Mouse (Mus musculus) kidney, embryonic 14.5 days (tissue): ENCODE measurements around the gene Nfasc. TPM values are rescaled to one million over a fixed set of nuclear protein-coding genes. Genes with fewer than 3 reads are reported as not detected.

Source experiments
- ATAC-seq: fragments of 200-750 bp; cut with Nextera tagmentation; 2 replicates; pipeline ENCODE4 v1.8.0; 2017; ENCODE audit warnings: moderate number of reproducible peaks, mild to moderate bottlenecking, moderate TSS enrichment, moderate library complexity; ENCODE audit not compliant: low FRiP score, low TSS enrichment
- H3K27ac ChIP-seq: fragments of 300-500 bp; sonication (generic); 2 replicates; pipeline ENCODE4 v1.5.1; 2014; ENCODE audit warnings: low read depth, mild to moderate bottlenecking, low read length, moderate library complexity, mixed read lengths
- H3K27me3 ChIP-seq: fragments of 300-500 bp; sonication (generic); 2 replicates; pipeline ENCODE4 v1.6.1; 2014; ENCODE audit warnings: mild to moderate bottlenecking, low read length; ENCODE audit not compliant: control insufficient read depth, insufficient read depth
- H3K36me3 ChIP-seq: fragments of 300-500 bp; sonication (generic); 2 replicates; pipeline ENCODE4 v1.6.1; 2014; ENCODE audit warnings: low read length, mixed read lengths; ENCODE audit not compliant: control insufficient read depth, insufficient read depth
- H3K4me1 ChIP-seq: fragments of 300-500 bp; sonication (generic); 2 replicates; pipeline ENCODE4 v1.6.1; 2014; ENCODE audit warnings: low read length, mixed read lengths; ENCODE audit not compliant: control insufficient read depth, insufficient read depth
- H3K4me2 ChIP-seq: fragments of 300-500 bp; sonication (generic); replicated peaks from 2 replicates; pipeline ENCODE4 v1.6.1; 2014; ENCODE audit warnings: low read depth, mild to moderate bottlenecking, low read length
- H3K4me3 ChIP-seq: fragments of 300-500 bp; sonication (generic); 2 replicates; pipeline ENCODE4 v1.5.1; 2014; ENCODE audit warnings: mild to moderate bottlenecking, low read length
- H3K9ac ChIP-seq: fragments of 300-500 bp; sonication (generic); 2 replicates; pipeline ENCODE4 v1.6.1; 2014; ENCODE audit warnings: low read depth, mild to moderate bottlenecking, low read length, moderate library complexity
- H3K9me3 ChIP-seq: fragments of 300-500 bp; sonication (generic); 2 replicates; pipeline ENCODE4 v1.6.1; 2016; ENCODE audit warnings: low read length; ENCODE audit not compliant: control insufficient read depth
- WGBS: fragments of 180-500 bp; shearing (Covaris S2); extraction: QIAGEN DNeasy Blood & Tissue Kit; methylation state at CpG from one replicate; pipeline ENCODE4 v1.1.7; 2014; 5-methylcytosine and 5-hydroxymethylcytosine counted together
- polyA plus RNA-seq: library from polyadenylated mRNA; unstranded; fragments of >200 nt; fragmentation: Nextera tagmentation; extraction: Ambion mirVana; gene quantifications from 2 replicates; pipeline ENCODE4 v1.2.1, GENCODE M21; 2014

Gene Nfasc
- polyA plus RNA-seq, 1 experiment from 2014 or later: 0.76 TPM

- Histone ChIP-seq H3K36me3 (no peaks in the 10 kb centered on the region), H3K9ac (no peak overlapping the region), H3K27ac (no peak overlapping the region), H3K4me3 (no peak overlapping the region), H3K27me3 (no peaks in the 10 kb centered on the region), H3K9me3 (no peaks in the 10 kb centered on the region), H3K4me1 (no peaks in the 10 kb centered on the region), H3K4me2 (no peak overlapping the region)
- ATAC-seq: no peak
- WGBS: 80% methylated on average over 9 of the region's 9 CpGs
Measured at GRCm38 (mm10) chr1:132653161-132653560, 88.4 kb downstream of the Nfasc start.

DNA sequence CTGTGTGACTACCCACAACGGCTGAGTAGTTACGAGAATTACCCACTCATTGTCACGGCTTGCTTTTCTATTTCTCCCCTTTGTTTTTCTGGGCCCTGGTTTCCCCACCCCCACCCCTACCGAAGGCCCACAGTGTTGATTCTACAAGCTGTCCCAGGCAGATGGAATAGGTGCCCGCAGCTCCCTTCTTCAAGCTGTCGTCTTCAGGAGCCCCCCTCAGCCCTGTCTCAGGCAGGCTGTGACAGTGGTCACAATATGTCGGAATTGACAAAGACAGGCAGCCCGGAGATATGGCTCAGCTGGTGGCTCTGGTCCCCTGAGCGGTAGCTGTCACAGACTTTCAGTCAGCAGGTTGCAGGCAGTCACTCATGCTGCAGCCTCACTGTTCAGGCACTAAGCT is 90.9 kb downstream of the Nfasc start:
- Histone ChIP-seq H3K4me1 (no peaks in the 10 kb centered on the region), H3K4me3 (no peak overlapping the region), H3K36me3 (no peaks in the 10 kb centered on the region), H3K9ac (no peak overlapping the region), H3K4me2 (no peak overlapping the region), H3K9me3 (no peaks in the 10 kb centered on the region), H3K27ac (no peak overlapping the region), H3K27me3 (no peaks in the 10 kb centered on the region)
- ATAC-seq: no peak
- WGBS: 79% methylated on average over 9 of the region's 9 CpGs

DNA sequence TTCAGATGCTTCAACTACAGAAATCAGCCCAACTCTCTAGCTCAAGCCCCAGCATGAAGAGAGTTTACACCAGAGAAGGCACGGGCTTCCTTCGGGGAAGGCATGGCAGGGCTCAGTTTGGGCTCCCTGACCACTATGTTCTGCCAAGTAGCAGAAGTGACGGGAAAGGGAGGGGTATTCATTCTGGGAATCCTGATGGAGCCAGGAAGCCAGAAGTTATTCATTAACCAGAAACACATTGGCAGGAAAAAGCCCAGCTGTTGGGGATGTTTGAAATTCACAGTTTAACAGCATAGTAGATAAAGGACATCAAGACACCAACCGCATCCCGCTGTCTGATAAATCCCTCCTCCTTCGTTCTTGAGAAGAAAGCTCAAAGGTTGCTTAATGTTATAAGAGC is 93.6 kb downstream of the Nfasc start:
- no peak overlapping the region for H3K4me2 ChIP-seq
- H3K27ac ChIP-seq: no peak overlapping the region
- no peaks in the 10 kb centered on the region for H3K27me3 ChIP-seq
- no peak overlapping the region for H3K9ac ChIP-seq
- no peaks in the 10 kb centered on the region for H3K36me3 ChIP-seq
- ATAC-seq: no peak
- no peaks in the 10 kb centered on the region for H3K4me1 ChIP-seq
- 65% methylated on average over 6 of the region's 6 CpGs for WGBS
- no peaks in the 10 kb centered on the region for H3K9me3 ChIP-seq
- no peak overlapping the region for H3K4me3 ChIP-seq

- no peak overlapping the region for H3K4me2 ChIP-seq
- H3K27ac ChIP-seq: no peak overlapping the region
- WGBS: 68% methylated on average over 13 of the region's 13 CpGs
- H3K4me3 ChIP-seq: no peak overlapping the region
- no peak for ATAC-seq
- no peaks in the 10 kb centered on the region for H3K4me1 ChIP-seq
- no peaks in the 10 kb centered on the region for H3K27me3 ChIP-seq
- H3K9ac ChIP-seq: no peak overlapping the region
- H3K36me3 ChIP-seq: no peaks in the 10 kb centered on the region
- no peaks in the 10 kb centered on the region for H3K9me3 ChIP-seq
Measured at GRCm38 (mm10) chr1:132641049-132641795, 100.4 kb downstream of the Nfasc start.

DNA sequence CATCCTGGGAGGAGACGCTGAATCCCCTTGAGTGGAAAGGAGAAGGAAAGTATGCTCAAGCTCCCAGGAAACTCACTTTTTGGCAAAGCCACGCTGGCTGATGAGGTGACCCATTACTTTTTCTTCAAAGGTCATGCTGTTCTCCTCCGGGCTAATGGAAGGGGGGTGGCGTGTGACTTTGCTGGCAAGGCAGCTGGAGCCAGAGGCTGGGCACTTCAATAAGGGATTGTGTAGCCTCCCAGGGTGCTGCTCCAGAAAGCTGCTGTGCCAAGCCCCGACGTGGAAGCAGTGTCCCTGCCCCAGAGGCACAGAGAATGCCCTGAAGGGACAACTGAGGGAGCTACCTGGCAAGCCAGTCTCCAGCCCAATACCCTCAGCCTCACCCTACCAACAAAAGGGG is 101.3 kb downstream of the Nfasc start:
- Histone ChIP-seq H3K27me3 (no peaks in the 10 kb centered on the region), H3K27ac (no peak overlapping the region), H3K4me2 (no peak overlapping the region), H3K36me3 (no peaks in the 10 kb centered on the region), H3K4me1 (no peaks in the 10 kb centered on the region), H3K4me3 (no peak overlapping the region), H3K9me3 (no peaks in the 10 kb centered on the region), H3K9ac (no peak overlapping the region)
- no peak for ATAC-seq
- 79% methylated on average over 6 of the region's 6 CpGs for WGBS

DNA sequence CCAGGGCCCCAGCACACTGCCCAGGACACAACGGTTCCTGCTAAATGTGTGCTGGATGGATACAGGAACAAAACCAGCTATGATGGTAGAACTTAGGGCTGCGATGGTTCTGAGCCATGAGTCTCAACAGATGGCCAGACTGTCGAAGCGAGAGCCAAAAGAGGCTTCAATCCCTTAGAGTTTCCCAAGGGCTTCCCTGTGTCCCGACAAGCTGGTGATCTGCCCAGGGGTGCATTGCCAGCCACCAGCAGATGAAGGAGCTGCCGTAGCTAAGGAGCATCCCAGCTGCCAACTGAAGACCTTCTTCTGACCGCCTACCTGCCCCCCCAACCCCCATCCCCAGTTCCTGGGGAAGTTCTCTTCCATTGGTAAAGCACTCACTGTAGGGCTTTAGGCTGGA is 104.3 kb downstream of the Nfasc start:
- no peaks in the 10 kb centered on the region for H3K4me1 ChIP-seq
- no peaks in the 10 kb centered on the region for H3K9me3 ChIP-seq
- no peaks in the 10 kb centered on the region for H3K27me3 ChIP-seq
- H3K4me2 ChIP-seq: no peak overlapping the region
- no peaks in the 10 kb centered on the region for H3K36me3 ChIP-seq
- no peak overlapping the region for H3K4me3 ChIP-seq
- no peak for ATAC-seq
- H3K9ac ChIP-seq: no peak overlapping the region
- 86% methylated on average over 7 of the region's 7 CpGs for WGBS
- H3K27ac ChIP-seq: no peak overlapping the region

GRCm38 (mm10) chr1:132629611-132630370 is 111.8 kb downstream of the Nfasc start:
- H3K4me2 ChIP-seq: no peak overlapping the region
- H3K27ac ChIP-seq: no peak overlapping the region
- 70% methylated on average over 5 of the region's 5 CpGs for WGBS
- no peaks in the 10 kb centered on the region for H3K36me3 ChIP-seq
- H3K4me1 ChIP-seq: no peaks in the 10 kb centered on the region
- H3K9ac ChIP-seq: no peak overlapping the region
- ATAC-seq: no peak
- H3K4me3 ChIP-seq: no peak overlapping the region
- no peaks in the 10 kb centered on the region for H3K9me3 ChIP-seq
- H3K27me3 ChIP-seq: no peaks in the 10 kb centered on the region

DNA sequence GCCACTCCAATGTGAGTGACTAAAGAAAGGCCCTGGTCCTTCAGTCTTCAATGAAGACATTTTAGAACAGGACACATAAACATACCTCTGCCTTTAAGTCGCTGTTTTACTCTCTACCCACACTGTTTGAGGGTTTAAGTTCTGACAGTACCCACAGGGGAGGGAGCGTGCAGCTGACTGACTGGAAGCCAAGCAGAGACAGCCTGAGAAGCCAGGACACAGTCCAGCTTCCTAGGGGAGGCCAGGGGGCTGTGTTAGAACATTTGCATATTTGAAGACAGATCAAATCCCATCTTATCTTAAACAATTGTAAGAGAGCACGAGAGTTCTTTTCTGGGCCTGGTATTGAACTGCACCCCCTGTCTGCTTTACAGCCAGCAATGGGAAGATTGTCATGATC is 113.0 kb downstream of the Nfasc start:
- Histone ChIP-seq H3K27me3 (no peaks in the 10 kb centered on the region), H3K9ac (no peak overlapping the region), H3K36me3 (no peaks in the 10 kb centered on the region), H3K4me3 (no peak overlapping the region), H3K9me3 (no peaks in the 10 kb centered on the region), H3K4me2 (no peak overlapping the region), H3K4me1 (no peaks in the 10 kb centered on the region), H3K27ac (no peak overlapping the region)
- ATAC-seq: no peak
- WGBS: 75% methylated on average over 3 of the region's 3 CpGs

DNA sequence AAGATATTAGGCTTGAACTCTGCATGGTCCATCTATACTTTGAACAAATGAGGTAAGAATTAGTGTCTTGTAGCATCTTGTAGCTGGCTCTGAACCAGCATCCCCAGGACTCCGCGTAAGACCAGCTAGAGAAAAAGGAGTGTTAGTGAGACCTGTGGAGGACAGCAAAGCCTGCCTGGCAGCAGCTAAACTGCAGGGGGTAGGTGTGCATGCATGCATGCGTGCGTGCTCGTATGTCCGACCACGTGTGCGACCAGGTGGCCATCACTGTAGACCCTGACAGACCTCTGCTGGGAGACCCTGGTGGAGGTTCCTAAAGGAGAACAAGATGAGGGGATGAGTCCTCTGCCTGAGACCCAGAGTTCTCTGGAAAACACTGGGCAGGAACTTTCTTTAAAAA is 113.4 kb downstream of the Nfasc start:
- no peaks in the 10 kb centered on the region for H3K36me3 ChIP-seq
- WGBS: 98% methylated on average over 8 of the region's 8 CpGs
- ATAC-seq: no peak
- H3K4me2 ChIP-seq: no peak overlapping the region
- H3K9me3 ChIP-seq: no peaks in the 10 kb centered on the region
- no peaks in the 10 kb centered on the region for H3K4me1 ChIP-seq
- no peaks in the 10 kb centered on the region for H3K27me3 ChIP-seq
- no peak overlapping the region for H3K4me3 ChIP-seq
- H3K27ac ChIP-seq: no peak overlapping the region
- H3K9ac ChIP-seq: no peak overlapping the region
